Mouse (Mus musculus) fat pad, adult 2 months (tissue): Measurements from ENCODE around the gene Iqcd.

Experiments
- DNase-seq: peaks from one replicate; pipeline ENCODE4 v3.0.0-alpha.2; 2011; ENCODE audit warnings: low read depth, low spot score; ENCODE audit errors: extremely low read depth

Gene Iqcd

DNA sequence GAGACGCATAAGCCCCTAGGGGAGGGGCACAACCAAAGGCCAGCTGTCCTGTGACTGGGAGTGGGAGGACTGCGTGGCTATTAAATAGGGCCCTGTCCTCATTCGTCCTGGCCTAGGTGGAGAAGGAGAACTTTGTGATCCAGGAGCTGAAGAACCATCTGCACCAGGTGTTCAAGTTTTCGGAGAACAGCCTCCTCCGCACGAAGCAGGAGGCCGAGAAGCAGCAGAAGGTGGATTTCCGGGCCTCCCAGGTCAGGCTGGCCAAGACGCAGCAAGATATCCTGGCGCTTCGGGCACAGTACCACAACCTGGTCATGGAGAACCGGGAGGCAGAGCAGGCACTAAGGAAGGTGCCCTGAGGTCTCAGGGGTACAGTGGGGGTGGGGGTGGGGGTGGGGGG, 13.4 kb downstream of the Iqcd start:
- no peak for DNase-seq

DNA sequence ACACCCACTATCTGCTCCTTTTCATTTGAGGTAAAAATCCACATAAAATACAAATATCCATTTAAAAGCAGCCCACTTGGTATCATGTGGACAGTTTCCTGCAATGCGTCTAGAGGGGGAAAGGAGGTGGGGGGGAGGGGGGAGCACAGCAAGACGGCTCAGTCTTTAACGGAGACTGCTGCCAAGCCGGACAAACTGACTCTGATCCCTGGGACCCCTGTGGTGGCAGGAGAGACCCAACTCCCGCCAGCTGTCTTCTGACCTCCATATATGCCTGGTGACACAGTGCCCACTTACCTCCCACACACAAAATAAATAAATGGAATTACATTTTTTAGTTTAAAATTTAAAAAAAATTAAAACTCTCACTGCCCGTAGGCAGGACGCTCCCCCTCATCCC, 14.7 kb downstream of the Iqcd start:
- DNase-seq, result no peak

DNA sequence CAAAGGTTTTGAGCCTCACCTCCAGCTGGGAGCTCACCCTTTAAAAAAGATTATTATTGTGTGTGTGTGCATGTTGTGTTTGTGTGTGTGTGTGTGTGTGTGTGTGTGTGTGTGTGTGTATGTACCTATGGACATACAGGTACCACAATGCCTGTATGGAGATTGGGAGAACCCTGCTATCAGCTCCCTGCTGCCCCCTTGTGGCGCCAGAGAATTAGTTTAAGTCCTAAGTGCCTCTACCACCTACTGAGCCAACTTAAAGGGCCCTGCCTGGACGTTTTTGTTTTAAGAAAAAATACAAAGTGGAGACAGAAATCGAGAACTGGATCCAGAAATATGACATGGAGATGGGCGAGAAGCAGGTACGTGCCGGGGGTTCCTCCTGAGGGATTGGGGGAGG, 16.0 kb downstream of the Iqcd start:
- DNase-seq, result no peak

DNA sequence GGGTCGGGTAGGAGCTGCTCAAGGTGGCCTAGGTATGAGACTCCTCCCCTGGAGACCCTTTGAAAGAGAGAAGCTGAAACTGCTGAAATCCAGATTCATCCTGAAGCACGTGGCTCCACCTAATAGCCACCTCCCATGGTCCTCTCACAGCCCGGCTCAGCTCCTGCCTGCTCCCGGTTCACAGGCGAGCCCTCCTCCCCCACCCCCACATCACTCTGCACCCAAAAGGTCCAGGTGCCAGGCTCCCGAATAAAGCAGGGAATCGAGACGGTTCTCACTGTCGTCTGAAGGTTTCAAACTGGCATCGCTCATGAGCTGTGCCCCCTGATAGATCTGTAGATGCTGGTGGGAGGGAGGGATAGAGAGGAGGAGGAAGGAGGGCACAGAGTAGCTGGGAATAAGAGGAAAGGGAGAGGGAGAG, 16.4 kb downstream of the Iqcd start:
- DNase-seq, result no peak

DNA sequence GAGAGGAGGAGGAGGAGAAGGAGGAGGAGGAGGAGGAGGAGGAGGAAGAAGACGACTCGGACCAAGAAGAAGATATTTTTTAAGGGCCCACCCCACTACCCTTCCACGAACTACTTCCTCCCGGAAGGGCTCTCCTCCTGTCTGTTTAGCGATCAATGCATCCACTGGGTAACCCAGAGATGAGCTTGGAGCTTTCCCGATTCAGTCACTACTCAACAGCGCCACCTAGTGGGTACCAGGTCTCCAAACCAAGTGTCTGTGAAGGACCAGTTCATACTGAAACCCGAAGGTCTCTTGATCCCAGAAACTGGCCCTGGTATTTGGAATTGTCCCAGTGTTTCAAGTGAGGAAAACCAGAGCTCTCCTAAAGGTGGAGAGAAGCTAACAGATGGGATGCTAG, 16.9 kb downstream of the Iqcd start:
- DNase-seq, result no peak

DNA sequence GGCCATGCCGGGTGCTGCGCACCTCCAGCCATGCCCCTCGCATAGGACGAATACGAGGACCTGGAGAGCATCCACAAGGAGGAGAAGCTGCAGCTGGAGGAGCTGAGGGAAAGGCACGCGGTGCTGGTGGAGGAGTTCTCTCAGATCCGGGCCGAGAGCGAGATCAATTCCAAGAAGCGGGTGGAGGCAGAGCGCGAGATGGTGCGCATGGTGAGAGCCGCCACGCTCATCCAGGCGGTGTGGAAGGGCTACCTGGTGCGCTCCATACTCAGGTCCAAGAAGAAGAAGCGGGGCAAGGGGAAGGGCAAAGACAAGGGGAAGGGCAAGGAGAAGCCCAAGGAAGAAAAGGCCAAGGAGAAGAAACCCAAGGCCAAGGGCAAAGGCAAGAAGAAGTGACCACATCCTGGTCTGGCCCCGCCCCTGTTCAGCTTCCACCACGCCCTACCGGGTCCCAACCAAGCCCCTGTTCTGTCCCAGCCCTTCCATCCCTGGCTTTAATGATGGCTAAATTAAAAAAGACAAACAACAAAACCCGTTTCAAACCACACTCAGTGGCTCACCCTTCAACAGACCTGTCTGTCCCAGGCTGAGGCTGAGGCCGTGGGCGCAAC, 17.9 kb downstream of the Iqcd start:
- DNase-seq, result no peak

DNA sequence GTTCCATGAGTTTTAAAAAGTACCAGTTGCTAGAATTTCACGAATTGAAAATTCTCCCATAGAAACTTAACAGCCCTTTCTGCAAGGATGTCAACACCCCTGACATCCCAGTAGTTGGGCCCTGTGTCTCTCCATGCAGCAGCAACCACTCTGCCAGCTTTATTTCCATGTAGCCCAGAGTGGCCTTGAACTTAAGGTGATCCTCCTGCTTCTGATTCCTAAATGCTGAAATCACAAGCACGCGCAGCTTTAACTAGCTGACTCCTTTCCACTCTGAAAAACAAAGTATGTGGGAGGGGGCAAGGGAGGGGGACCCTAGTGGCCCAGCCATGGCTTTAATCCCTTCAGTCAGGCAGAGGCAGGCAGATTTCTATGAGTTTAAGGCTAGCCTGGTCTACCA, 18.5 kb downstream of the Iqcd start:
- DNase-seq, result no peak

DNA sequence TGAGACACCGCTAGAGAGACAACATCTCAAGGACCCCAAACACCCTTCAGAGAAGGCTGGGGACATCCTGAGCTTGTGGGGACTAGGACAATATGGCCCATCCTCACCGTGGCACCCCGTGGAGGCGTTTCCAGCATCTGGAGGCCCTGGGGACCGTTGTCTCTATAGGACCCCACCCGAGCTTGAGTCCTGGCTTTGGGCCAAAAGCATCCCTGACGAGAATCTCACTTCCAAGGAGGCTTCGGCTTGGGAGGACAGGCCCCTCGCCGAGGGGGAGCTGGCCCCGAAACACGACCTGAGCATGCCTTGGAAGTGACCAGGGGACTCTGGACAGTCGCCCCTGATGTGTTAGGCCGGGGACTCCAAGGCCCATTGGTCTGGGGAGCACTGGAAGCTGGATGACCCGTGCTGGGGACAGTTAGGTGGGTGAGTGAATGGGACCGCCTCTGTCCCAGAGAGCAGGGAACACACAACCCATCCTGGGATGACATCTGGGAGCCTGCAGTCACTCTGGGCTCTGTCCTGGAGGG, 20.5 kb downstream of the Iqcd start:
- DNase-seq, result no peak

DNA sequence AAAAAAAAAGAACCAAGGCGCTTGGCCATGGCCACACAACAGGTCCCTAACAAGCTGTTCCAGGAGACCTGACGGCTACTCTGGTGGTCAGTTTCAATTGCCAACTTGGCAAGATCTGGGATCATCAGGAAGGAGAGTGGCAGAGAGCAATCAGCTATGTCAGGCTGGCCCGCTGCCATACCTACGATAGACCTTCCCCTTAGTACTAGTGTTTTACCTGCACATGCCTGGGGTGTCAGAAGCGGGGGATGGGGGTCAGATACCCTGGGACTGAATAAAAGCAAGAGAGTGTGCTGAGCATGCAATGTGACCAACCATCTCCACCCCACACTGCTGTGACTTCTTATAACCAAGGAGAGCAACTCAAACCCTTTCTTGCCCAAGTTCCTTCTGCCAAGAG, 22.1 kb downstream of the Iqcd start:
- DNase-seq, result no peak

DNA sequence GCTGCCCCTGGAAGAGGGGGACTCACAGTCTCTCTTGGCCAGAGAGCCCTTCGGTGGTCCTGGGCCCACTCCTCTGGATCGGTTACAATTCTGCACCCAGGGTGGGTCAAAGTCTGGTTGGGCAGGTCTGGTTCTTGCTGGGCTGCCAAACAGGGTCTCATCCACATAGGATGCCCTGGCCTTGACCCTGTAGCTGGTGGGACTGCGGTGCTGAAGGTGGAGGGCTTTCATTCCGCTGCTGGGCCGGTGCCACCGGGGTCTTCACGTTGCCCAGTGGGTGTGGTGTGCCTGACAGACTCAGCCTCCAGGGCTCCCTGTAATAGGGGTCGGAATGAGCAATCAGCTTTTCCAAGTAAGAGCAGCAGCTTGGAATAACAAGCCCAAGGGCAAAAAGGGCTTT, 22.6 kb downstream of the Iqcd start:
- no peak for DNase-seq

DNA sequence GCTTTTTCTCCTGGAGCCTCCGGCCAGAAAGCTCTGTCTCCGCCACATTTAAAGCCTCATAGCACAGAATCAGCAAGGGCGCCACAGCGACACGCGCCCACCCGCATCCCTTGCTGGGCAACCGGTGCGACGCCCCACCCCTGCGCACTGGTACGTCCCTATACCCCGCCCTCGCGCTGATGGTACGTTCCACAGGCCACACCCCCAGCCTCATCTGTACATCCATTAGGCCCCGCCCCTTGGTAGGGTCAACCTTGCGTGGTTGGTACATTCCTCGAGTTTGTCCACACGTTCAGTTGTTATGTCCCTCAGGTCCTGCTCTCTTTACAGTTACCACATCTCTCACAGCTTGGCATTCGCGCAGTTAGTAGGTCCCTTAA, 23.6 kb downstream of the Iqcd start, which contains the start of the genes Rita1 and Ddx54:
Gene Rita1, minus strand, starts transcription at position 148 of the 380 bp plus-strand sequence.
Gene Ddx54, plus strand, starts transcription at position 298 of the 380 bp plus-strand sequence.
- DNase-seq, result no peak

DNA sequence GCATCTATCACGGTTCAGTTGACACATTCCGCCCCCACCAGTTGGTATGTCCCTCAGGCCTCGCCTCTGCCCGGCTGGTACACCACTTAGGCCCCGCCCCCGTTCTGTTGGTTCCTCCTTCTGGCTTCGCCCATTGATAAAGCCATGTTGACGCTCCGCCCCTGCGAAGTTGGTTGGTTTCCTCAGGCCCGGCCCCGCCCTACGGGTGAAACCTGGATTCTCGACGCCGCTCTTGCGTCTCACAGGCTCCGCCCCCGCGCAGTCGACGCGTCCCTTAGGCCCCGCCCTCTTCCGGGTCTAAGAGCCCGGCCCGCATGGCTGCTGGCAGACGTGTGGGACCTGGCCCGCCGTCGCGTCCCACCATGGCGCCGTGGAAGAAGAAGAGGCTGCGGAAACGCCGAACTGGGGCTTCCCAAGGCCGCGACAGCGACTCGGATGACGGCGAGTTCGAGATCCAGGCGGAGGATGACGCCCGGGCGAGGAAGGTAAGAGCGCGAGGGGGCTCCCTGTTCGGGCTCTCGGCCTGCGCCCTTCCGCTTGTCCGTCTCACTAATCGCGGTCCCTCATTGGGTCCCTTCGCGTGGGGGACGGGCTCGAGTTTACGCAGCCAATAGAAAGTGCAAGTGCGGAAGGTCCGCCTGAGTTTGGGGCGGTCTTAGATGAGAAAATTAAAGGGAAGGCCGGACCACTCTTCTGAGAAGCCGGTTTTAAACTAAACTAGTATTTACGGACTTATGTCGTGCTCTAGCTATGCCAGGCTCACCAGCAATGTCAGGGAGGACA, 24.2 kb downstream of the Iqcd start:
- DNase-seq, result peak; percentile 94

DNA sequence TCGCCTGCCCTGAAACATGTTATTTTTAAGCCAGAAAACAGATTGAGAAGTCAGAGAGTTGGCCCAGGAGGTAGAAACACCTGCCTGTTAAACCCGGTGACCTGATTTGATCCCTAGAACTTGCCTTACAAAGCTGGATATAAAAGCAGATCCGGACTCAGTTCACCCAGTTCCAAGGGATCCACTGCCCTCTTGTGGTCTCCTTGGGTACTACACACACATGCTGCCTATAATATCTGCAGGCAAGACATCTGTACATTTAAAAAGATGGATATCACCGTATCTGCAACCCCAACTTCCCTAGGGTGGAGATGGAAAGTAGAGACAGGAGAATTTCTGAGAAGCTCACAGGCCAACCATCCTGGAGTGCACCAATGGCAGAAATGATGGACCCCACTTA, 27.1 kb downstream of the Iqcd start:
- DNase-seq, result no peak

DNA sequence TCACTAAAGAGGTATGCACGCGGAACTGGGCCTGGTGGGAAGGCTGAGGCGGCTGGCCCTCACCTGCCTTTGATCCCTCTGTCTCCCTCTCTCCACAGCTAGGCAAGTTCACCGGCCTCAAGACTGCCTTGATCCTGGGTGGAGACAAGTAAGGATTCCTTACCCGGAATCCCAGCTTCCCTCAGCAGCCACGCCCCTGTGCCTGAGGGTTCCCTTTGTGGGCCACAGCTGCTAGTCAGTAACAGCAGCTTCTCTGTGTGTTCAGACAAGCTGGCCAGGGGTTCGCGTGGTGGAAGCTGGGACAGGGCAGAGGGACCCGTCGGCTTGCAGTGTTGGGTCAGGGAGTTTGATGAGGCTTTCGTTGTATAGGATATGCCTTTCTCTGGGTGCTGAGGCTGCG, 30.0 kb downstream of the Iqcd start:
- DNase-seq, result no peak

DNA sequence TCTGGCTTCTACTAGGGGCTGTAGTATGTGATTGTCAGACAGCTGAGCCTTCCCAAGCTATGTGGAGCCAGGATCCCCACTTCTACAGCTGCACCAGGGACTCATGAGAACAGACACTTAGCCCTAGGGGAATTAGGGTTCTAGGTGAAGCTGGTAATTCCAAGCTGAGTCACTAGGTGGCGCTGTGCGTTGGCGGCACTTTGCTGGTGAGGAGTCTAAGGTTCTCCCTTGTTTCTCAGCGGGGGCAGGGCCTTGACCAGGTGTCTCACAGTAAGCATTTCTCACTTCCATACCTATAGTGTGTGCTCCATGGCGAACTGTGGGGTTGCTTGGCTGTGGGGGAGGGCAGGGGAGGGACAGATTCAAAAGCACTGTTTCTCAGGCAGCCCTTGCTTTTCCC, 30.4 kb downstream of the Iqcd start:
- DNase-seq, result no peak

DNA sequence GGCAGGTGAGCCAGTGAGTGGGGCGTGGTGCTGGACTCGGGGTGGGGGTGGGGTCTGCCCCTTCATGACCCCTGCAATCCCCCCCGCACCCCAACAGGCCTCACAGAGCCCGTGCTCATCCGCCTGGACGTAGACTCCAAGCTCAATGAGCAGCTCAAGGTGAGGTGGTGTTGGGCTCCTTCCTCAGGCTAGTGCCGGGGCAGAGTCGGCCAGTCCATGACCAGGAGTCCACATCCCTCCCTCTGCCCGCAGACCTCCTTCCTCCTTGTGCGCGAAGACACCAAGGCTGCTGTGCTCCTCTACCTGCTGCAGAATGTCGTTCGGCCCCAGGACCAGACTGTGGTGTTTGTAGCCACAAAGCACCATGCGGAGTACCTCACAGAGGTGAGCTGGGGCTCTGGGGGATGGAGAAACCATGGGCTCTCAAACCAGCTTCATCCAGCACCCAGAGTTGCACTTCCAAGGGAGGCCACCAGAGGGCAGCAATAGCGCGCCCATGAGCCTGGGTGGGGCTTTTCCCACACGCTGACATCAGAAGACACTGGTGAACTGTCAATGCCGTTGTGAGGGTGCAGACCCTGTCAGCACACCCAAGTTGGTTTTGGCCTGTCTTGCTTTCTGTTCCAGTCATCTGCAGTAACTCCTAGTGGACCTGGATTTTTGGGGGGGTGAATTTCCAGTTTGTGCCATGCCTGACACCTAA, 31.7 kb downstream of the Iqcd start:
- DNase-seq, result no peak

DNA sequence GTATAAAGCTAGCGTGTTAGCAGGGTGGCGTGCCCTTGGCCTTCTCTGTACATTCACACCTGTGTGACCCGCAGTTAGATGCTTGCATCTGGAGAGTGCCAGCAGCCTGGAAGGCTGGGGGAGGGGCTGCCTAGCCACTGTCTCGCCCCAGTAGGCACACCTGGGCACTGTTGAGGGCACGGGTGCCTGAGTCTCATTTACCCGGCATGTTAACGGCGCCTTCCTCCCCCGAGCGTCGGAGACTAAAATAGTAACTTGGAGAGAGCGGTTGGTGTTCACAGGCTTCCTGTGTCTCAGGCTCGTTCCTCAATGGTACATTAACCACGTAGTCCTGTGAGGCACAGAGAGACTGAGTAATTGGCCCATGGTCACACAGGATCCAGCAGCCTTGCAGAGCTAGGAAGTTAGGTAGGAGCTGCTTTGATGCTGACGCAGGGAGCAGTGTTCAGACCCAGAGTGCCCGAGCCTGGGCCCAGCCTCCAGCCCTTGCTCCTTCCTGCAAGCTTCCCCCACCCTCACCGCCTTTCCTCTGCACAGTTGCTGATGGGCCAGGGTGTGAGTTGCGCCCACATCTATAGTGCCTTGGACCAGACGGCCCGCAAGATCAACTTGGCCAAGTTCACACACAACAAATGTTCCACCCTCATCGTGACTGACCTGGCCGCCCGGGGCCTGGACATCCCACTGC, 32.4 kb downstream of the Iqcd start:
- DNase-seq, result no peak

DNA sequence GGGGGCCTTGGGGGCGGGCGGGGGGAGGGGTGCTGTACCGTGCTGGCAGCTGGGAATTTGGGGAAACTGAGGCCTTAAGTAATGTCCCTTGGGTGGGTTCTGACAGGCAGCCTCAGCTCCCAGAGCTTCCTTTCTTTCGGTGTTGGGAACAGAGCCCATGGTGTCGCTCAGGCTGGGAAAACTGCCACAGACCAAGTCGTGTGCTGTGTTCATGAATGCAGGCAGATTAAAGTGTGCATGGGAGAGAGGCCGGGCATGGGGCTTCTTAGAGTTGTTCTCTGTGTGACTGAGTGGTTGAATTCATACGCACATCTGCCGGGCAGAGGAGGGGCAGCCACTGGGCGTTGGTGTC, 33.0 kb downstream of the Iqcd start:
- DNase-seq, result no peak

DNA sequence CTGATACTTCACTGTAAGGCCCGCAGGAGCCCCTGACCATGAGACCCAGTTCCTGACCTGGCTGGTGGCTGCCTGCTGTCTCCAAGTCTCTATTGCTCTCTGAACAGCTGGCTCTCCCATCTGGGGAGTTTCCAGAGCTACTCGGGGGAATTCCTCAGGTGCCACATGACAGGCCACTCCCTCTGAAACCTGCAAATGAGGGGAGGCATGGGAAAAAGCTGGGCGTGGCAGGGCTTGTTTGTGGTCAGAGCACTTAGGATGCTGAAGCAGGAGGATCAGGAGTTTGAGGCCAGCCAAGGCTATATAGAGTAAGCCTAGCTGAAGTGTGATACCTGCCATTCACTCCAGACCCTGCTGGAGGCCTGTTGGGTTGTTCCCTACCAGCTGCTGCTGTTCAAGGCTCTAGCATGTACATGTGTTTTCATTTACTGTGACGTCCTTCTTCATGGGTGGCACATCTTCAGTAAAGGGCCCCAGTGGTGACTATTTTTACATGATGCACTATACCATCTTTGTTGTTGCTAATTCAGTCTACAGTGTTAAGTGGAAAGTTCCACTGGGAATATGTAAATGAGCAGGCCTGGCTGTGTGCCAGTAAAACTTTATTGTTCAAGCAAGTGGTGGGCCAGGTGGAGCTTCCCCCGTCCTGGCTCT, 33.5 kb downstream of the Iqcd start:
- DNase-seq, result no peak

DNA sequence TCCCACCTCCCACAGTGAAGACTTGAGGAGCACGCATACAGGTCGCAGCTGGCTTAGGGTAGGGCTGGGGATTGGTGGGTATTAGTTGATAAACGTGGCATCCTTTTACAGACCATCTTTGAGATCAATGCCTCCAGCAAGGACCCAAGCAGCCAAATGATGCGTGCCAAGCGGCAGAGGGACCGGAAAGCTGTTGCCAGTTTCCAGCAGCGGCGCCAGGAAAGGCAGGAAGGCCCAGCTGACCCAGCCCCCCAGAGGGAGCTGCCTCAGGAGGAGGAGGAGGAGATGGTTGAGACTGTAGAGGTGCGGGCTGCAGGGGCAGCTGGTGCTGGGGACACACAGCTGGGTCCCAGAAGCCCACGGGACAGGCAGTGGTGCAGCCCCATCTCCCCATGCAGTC, 35.6 kb downstream of the Iqcd start:
- no peak for DNase-seq

DNA sequence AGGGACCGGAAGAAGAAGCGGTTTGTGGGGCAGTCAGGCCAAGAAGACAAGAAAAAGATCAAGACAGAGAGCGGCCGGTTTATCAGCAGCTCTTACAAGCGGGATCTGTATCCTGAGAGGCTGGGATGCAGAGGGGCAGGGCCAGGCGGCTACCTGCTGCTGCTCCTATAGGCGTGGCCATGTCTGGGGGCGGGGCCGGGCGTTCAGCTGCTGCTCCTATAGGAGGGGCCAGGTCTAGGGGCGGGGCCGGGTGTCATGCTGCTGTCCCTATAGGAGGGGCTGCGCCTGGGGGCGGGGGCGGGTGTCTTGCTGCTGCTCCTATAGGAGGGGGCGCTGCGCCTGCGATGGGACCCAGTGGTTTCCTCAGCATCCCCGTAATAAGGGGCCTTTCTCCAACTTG, 37.6 kb downstream of the Iqcd start:
- DNase-seq, result no peak
